Mouse (Mus musculus): Measurements from ENCODE around the gene Pde10a. TPM values are rescaled to one million over a fixed set of nuclear protein-coding genes. Genes with fewer than 3 reads are reported as not detected.

Pde10a gene
- total RNA-seq, 2 experiments from 2014 or later: 7.5 to 8.4 TPM

- DNase-seq (ENCODE audit: low spot score in 2 of 2): no peak
Observed at GRCm38 (mm10) chr17:8836292-8836691, 311.1 kb downstream of the Pde10a start.

- DNase-seq (ENCODE audit: low spot score in 2 of 2): no peak
Observed at GRCm38 (mm10) chr17:8838252-8838651, 313.1 kb downstream of the Pde10a start.

- no peak for DNase-seq (ENCODE audit: low spot score in 2 of 2)
Observed at GRCm38 (mm10) chr17:8839237-8840011, 314.3 kb downstream of the Pde10a start.

DNA sequence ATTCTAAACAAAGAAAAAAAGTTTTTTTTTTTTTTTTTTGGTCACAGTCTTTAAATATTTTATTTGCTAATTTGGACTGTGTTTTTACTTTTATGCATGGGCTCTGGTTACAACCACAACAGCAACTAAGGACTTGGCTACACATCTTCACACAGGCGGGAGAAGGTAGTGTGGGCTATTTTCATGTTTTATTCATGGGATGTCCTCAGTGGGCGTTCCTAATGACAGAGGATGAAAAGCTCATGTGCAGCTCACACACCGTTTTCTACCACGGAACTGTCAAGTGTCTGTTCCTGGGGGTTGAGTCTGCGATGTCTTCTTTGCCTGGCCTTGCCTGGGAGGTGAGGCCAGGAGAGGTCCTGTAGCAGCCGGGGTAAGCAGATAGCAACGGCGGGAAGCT, 315.9 kb downstream of the Pde10a start:
- no peak for DNase-seq (ENCODE audit: low spot score in 2 of 2)

DNA sequence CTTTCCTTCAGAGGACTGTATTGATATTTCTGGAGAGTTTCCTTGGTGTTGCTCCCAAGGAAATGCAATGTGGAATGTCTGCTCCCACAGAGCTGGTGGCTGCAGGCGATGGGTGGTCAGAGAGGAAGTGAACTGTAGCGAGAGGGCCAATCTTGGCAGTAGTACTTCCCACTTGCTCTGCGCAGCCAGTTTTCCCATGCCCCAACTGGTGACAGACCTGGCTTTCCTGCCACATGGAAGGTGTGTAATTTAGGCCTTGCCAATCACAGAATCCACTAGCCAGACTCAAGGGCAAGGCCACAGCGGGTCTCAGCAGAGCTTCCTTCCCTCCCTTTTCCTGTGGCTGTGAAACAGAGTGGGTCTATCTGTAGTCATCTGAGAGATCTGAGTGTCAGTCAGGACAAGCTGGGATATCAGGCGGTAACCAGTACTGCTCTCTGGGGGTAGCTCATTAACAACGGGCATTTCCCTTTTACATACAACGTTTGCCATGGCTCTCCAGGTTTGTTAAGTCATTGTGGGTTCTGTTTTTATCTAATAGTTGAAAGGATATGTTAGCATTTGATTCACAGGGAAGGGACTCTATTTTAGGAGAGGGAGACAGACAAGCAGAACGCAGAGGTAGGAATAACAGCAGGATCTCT, 316.8 kb downstream of the Pde10a start:
- DNase-seq (ENCODE audit: low spot score in 2 of 2): no peak

DNA sequence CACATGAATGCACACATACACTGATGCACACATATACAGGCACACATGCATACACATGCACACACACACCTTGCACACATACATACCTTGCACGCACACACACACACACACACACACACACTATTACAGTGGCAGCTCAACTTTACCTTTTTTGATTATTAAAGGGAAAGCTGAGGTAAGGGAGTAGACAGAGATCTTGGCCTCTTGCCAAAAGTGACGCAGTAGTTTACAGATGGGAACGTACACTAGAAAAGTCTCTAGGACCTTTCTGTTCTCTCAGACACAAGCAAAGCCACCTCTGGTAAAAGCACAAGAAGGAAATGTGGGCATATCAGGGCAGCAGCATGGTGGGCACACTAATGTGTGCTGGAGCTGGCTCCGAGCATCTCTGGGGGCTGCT, 317.5 kb downstream of the Pde10a start:
- DNase-seq (ENCODE audit: low spot score in 2 of 2): peak in 1 of 2 experiments; percentile 21

DNA sequence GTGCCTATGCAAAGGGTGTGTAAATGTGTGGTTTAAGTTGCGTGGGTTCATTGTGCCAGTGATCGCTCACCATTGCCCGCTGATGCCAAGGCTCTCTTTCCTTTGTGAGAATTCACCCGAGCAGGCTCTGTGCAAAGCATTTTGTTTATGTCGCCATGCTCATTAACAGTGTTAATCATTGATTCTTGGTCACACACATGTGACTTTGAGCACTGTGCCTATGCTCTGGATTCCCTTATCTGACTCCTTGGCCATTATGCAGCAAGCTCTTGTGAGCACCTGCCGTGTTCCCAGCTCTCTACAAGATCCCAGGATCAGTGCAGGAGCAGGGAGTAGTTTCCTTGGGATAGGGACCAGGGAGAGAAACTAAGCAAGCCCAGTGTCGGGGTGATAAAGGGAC, 318.8 kb downstream of the Pde10a start:
- no peak for DNase-seq (ENCODE audit: low spot score in 2 of 2)

DNA sequence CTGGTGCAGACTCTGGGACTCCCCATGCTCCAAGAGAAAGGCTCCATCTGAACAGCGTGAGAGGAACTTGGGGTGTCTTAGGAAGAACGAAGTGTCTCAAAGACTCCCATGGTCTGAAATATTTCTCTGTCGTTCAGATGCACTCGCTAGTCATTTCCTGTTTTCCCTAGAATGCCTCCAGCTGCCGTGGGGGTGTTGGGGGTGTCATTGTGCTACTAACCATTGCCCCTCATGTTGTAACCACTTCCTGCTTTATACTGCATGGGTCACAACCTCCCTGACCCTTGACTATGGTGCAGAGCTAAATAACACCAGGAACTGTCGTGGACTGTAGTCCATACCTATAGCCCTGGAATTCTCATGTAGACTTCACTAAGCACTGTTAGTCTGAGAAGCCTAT, 321.3 kb downstream of the Pde10a start:
- no peak for DNase-seq (ENCODE audit: low spot score in 2 of 2)

- no peak for DNase-seq (ENCODE audit: low spot score in 2 of 2)
Observed at GRCm38 (mm10) chr17:8847558-8847957, 322.4 kb downstream of the Pde10a start.

GRCm38 (mm10) chr17:8851846-8852245, 326.7 kb downstream of the Pde10a start:
- no peak for DNase-seq (ENCODE audit: low spot score in 2 of 2)

DNA sequence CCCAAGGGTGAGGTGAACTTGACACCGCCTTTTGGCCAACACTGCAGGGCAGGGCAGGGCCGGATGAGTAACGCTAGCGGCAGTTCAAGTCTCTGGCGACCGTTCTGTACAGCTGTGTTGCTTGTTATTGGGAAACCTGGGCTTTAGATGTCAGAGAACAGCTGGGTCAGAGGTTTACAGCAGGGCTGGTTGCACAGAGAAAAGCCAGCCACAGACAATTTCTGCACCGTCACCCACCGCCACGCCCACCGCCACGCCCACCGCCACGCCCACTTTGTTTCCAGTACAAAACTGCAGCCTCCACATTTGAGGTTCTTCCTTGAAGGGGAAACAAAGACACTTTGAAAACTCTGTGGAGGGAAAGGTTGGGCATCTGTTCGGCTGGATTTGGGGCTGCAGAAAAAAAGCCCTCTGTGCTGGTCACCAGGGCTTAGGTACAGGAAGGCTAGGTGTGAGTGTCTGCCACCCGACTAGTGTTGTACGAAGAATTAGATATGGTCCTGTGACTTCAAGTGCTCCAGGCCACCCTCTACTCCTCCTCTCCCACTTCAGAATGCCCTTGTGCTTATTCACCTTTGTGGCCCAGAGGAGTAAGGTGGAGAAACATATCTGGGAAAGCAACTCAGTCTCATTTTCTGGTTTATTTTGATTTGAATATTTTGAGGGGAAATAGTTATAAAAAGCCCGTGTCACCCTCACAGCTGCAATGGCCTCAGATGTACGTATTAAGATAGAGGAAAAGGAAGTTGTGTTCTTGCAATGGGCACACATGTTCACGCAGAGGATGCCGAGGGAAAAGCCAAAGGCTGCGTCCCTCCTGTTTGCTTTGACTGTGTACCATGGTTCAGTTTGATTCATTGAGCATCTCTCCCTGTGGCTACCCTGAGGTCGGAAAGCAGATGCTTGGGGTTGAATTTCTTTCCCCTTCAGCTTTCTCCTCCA, 331.5 kb downstream of the Pde10a start:
- peak; percentile 69 to 83 for DNase-seq (ENCODE audit: low spot score in 2 of 2)

- DNase-seq (ENCODE audit: low spot score in 2 of 2): no peak
Observed at GRCm38 (mm10) chr17:8858636-8859421, 333.7 kb downstream of the Pde10a start.

GRCm38 (mm10) chr17:8859489-8859888, 334.3 kb downstream of the Pde10a start:
- no peak for DNase-seq (ENCODE audit: low spot score in 2 of 2)

- no peak for DNase-seq (ENCODE audit: low spot score in 2 of 2)
Observed at GRCm38 (mm10) chr17:8864638-8865497, 339.7 kb downstream of the Pde10a start.

- no peak for DNase-seq (ENCODE audit: low spot score in 2 of 2)
Observed at GRCm38 (mm10) chr17:8867331-8868237, 342.4 kb downstream of the Pde10a start.

DNA sequence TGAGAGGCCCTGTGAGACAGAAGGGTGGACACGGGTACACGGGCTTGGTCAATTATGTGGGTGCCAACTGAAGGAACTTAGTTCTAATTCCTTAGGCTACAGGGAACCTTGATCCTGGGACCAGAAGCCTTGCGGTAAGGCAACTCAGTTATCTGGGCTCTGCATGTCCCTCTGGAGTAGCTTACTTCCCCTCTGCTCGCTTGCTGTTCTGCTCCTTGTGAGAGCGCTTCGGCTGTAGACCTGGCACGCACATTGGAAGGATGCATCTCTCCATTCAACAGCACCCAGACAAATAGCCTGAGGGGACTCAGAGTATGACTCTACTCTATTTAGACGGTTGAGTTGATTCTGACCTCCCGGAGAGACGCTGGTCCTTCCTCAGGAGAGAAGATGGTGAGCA, 344.1 kb downstream of the Pde10a start:
- DNase-seq (ENCODE audit: low spot score in 2 of 2): no peak

GRCm38 (mm10) chr17:8870848-8871247, 345.7 kb downstream of the Pde10a start:
- DNase-seq (ENCODE audit: low spot score in 2 of 2): no peak

GRCm38 (mm10) chr17:8871396-8871795, 346.2 kb downstream of the Pde10a start:
- no peak for DNase-seq (ENCODE audit: low spot score in 2 of 2)
